ENCODE assay signal across 18 mouse cellular contexts in genomic region chr4:87668314-87668713, GRCm38 (mm10).
A peak's percentile ranks its signal among the peaks of the same experiment; 100 is the strongest.
DNase-seq lines count a peak whose midpoint lies in the region; ATAC-seq and TF ChIP-seq lines count a peak whose summit lies in the region.
"Had no signal": no experiment of that assay in that cellular context is flagged by ENCODE, and none has a peak within 500 bp of the region (broad histone marks: within the 10 kb centered on the region; RNA-seq: fewer than 3 reads in every experiment).

No protein-coding gene starts in this region.

- H3K4me3 ChIP-seq in forebrain, embryonic 15.5 days = no peak overlapping the region
- no peak overlapping the region for H3K4me3 ChIP-seq in forebrain, embryonic 12.5 days (replicated peaks)
- H3K4me3 ChIP-seq in lung, embryonic 14.5 days (ENCODE audit: low read depth, low read length) = no peak overlapping the region
- H3K4me3 ChIP-seq: erythroblast, embryonic 14.5 days; hindbrain, embryonic 12.5 days; intestine, embryonic 15.5 days; limb, embryonic 12.5 days; liver, embryonic 15.5 days; midbrain, embryonic 10.5 days; neural tube, embryonic 13.5 days had no signal

- H3K9ac ChIP-seq in forebrain, embryonic 15.5 days (replicated peaks) = no peak overlapping the region
- no peak overlapping the region for H3K9ac ChIP-seq in forebrain, embryonic 12.5 days
- H3K9ac ChIP-seq in lung, embryonic 14.5 days = no peak overlapping the region
- H3K9ac ChIP-seq: hindbrain, embryonic 12.5 days; intestine, embryonic 15.5 days; limb, embryonic 12.5 days; liver, embryonic 15.5 days; neural tube, embryonic 13.5 days had no signal

- peaks cover 15% of the 10 kb centered on the region for H3K4me1 ChIP-seq in forebrain, embryonic 15.5 days
- H3K4me1 ChIP-seq in forebrain, embryonic 12.5 days = no peaks in the 10 kb centered on the region
- no peaks in the 10 kb centered on the region for H3K4me1 ChIP-seq in lung, embryonic 14.5 days (ENCODE audit: insufficient read depth)
- H3K4me1 ChIP-seq: hindbrain, embryonic 12.5 days; intestine, embryonic 15.5 days; liver, embryonic 15.5 days; neural tube, embryonic 13.5 days had no signal

- no peaks in the 10 kb centered on the region for H3K27me3 ChIP-seq in forebrain, embryonic 15.5 days
- H3K27me3 ChIP-seq in forebrain, embryonic 12.5 days = no peaks in the 10 kb centered on the region
- no peaks in the 10 kb centered on the region for H3K27me3 ChIP-seq in lung, embryonic 14.5 days (ENCODE audit: insufficient read depth, low read length)
- H3K27me3 ChIP-seq: hindbrain, embryonic 12.5 days; intestine, embryonic 15.5 days; limb, embryonic 12.5 days; liver, embryonic 15.5 days; neural tube, embryonic 13.5 days had no signal

- H3K9me3 ChIP-seq in forebrain, embryonic 15.5 days = no peaks in the 10 kb centered on the region
- no peaks in the 10 kb centered on the region for H3K9me3 ChIP-seq in forebrain, embryonic 12.5 days
- H3K9me3 ChIP-seq in lung, embryonic 14.5 days (ENCODE audit: low read depth, low read length) = no peaks in the 10 kb centered on the region
- H3K9me3 ChIP-seq: hindbrain, embryonic 12.5 days; intestine, embryonic 15.5 days; limb, embryonic 12.5 days; liver, embryonic 15.5 days; midbrain, embryonic 10.5 days; neural tube, embryonic 13.5 days had no signal

- no peaks in the 10 kb centered on the region for H3K36me3 ChIP-seq in forebrain, embryonic 15.5 days
- no peaks in the 10 kb centered on the region for H3K36me3 ChIP-seq in forebrain, embryonic 12.5 days (replicated peaks)
- no peaks in the 10 kb centered on the region for H3K36me3 ChIP-seq in lung, embryonic 14.5 days (ENCODE audit: insufficient read depth)
- H3K36me3 ChIP-seq: hindbrain, embryonic 12.5 days; intestine, embryonic 15.5 days; limb, embryonic 12.5 days; liver, embryonic 15.5 days; midbrain, embryonic 10.5 days; neural tube, embryonic 13.5 days had no signal

- ATAC-seq in forebrain, embryonic 15.5 days (replicated peaks) = peak; percentile 69
- ATAC-seq in forebrain, embryonic 12.5 days (ENCODE audit: low FRiP score) = no peak
- ATAC-seq in lung, embryonic 14.5 days (ENCODE audit: insufficient read depth) = no peak
- ATAC-seq: intestine, embryonic 15.5 days had no signal

- no peak overlapping the region for H3K4me2 ChIP-seq in forebrain, embryonic 15.5 days (replicated peaks)
- H3K4me2 ChIP-seq in forebrain, embryonic 12.5 days = no peak overlapping the region
- H3K4me2 ChIP-seq in lung, embryonic 14.5 days = no peak overlapping the region
- H3K4me2 ChIP-seq: hindbrain, embryonic 12.5 days; intestine, embryonic 15.5 days; limb, embryonic 12.5 days; liver, embryonic 15.5 days; neural tube, embryonic 13.5 days had no signal

- DNase-seq in lung, embryonic 14.5 days = peak; percentile 32
- no peak for DNase-seq in lung, postnatal 14 days
- peak; percentile 80 for DNase-seq in brain, embryonic 14.5 days (ENCODE audit: low read depth)
- peak; percentile 61 for DNase-seq in layer of hippocampus, adult 9-11 months
- no peak for DNase-seq in urinary bladder, postnatal 25 days (ENCODE audit: low spot score)
- no peak for DNase-seq in thymus, postnatal 0 days (ENCODE audit: low spot score)
- DNase-seq: cerebellum, adult 11-12 months; thymus, adult 2 months had no signal

- TF ChIP-seq POLR2A in brain, embryonic 14.5 days (IDR thresholded peaks at IDR 0.05; ENCODE audit: borderline replicate concordance, extremely low read depth, insufficient read depth, insufficient read length, poor library complexity, severe bottlenecking) = no peak

- peak overlapping the region; percentile 71 for H3K27ac ChIP-seq in forebrain, embryonic 15.5 days (replicated peaks)
- no peak overlapping the region for H3K27ac ChIP-seq in forebrain, embryonic 12.5 days
- H3K27ac ChIP-seq in lung, embryonic 14.5 days (ENCODE audit: low read depth) = no peak overlapping the region
- H3K27ac ChIP-seq: hindbrain, embryonic 12.5 days; intestine, embryonic 15.5 days; kidney, postnatal 0 days; limb, embryonic 12.5 days; liver, embryonic 15.5 days; midbrain, embryonic 10.5 days; neural tube, embryonic 13.5 days had no signal

- TF ChIP-seq CTCF in lung, embryonic 14.5 days (IDR thresholded peaks at IDR 0.05; ENCODE audit: low read depth) = no peak
- TF ChIP-seq CTCF in brain, embryonic 14.5 days (IDR thresholded peaks at IDR 0.05; ENCODE audit: borderline replicate concordance, extremely low read depth, insufficient read depth, insufficient read length) = no peak

- 39% methylated on average over 3 of the region's 3 CpGs for WGBS in forebrain, embryonic 15.5 days
- WGBS in forebrain, embryonic 12.5 days = 71% methylated on average over 3 of the region's 3 CpGs
- 17% methylated on average over 3 of the region's 3 CpGs for WGBS in lung, embryonic 14.5 days

Comparison
In these comparisons a context has a peak if more than half of its experiments do, and no peak if none do; other contexts are left out.
1. DNase-seq: peak in lung, embryonic 14.5 days (single experiment), brain, embryonic 14.5 days (single experiment) and layer of hippocampus, adult 9-11 months (single experiment); none in lung, postnatal 14 days (single experiment), urinary bladder, postnatal 25 days (single experiment) and thymus, postnatal 0 days (single experiment).